Mouse (Mus musculus) heart, embryonic 15.5 days (tissue): ENCODE results near the gene Fam166b. TPM values are rescaled to one million over a fixed set of nuclear protein-coding genes. Genes with fewer than 3 reads are reported as not detected.

Source experiments
- ATAC-seq: fragments of 200-750 bp; cut with Nextera tagmentation; replicated peaks from 2 replicates; pipeline ENCODE4 v1.8.0; 2017; ENCODE audit warnings: low read depth, moderate TSS enrichment; ENCODE audit not compliant: insufficient number of reproducible peaks, insufficient read depth, low FRiP score
- H3K27ac ChIP-seq: fragments of 300-500 bp; sonication (generic); 2 replicates; pipeline ENCODE4 v1.5.1; 2015; ENCODE audit warnings: mild to moderate bottlenecking, inconsistent platforms
- H3K27me3 ChIP-seq: fragments of 300-500 bp; sonication (generic); 2 replicates; pipeline ENCODE4 v1.6.1; 2015; ENCODE audit warnings: inconsistent platforms
- H3K36me3 ChIP-seq: fragments of 300-500 bp; sonication (generic); 2 replicates; pipeline ENCODE4 v1.6.1; 2015; ENCODE audit warnings: mild to moderate bottlenecking, inconsistent platforms
- H3K4me1 ChIP-seq: fragments of 300-500 bp; sonication (generic); replicated peaks from 2 replicates; pipeline ENCODE4 v1.6.1; 2015; ENCODE audit warnings: inconsistent platforms
- H3K4me2 ChIP-seq: fragments of 300-500 bp; sonication (generic); 2 replicates; pipeline ENCODE4 v1.6.1; 2015; ENCODE audit warnings: inconsistent platforms, mild to moderate bottlenecking, moderate library complexity
- H3K4me3 ChIP-seq: fragments of 300-500 bp; sonication (generic); 2 replicates; pipeline ENCODE4 v1.5.1; 2015; ENCODE audit warnings: mild to moderate bottlenecking, inconsistent platforms
- H3K9ac ChIP-seq: fragments of 300-500 bp; sonication (generic); 2 replicates; pipeline ENCODE4 v1.6.1; 2015; ENCODE audit warnings: mild to moderate bottlenecking, inconsistent platforms
- H3K9me3 ChIP-seq: fragments of 300-500 bp; sonication (generic); replicated peaks from 2 replicates; pipeline ENCODE4 v1.6.1; 2016; ENCODE audit warnings: inconsistent platforms
- WGBS: fragments of 180-500 bp; shearing (Covaris S2); methylation state at CpG from one replicate; pipeline ENCODE4 v1.1.7; 2015; ENCODE audit warnings: mixed read lengths; 5-methylcytosine and 5-hydroxymethylcytosine counted together
- polyA plus RNA-seq: library from polyadenylated mRNA; unstranded; fragments of >200 nt; fragmentation: Nextera tagmentation; extraction: Ambion mirVana; gene quantifications from 2 replicates; pipeline ENCODE4 v1.2.1, GENCODE M21; 2015

Gene Fam166b
- polyA plus RNA-seq = 0.16 and 0.18 TPM in 2 replicates

- H3K36me3 ChIP-seq = peaks cover 26% of the 10 kb centered on the region
- H3K27ac ChIP-seq = no peak within 1 kb of the TSS
- no peak within 1 kb of the TSS for H3K4me3 ChIP-seq
- H3K4me2 ChIP-seq = peak within 1 kb of the TSS; percentile 36
- peaks cover 19% of the 10 kb centered on the region for H3K4me1 ChIP-seq
- H3K27me3 ChIP-seq = peaks cover 32% of the 10 kb centered on the region
- H3K9ac ChIP-seq = no peak within 1 kb of the TSS
- ATAC-seq = peak; percentile 55
- no peaks in the 10 kb centered on the region for H3K9me3 ChIP-seq
- 9% methylated on average over 10 of the region's 10 CpGs for WGBS
These were observed at the start of gene Fam166b for GRCm38 (mm10) chr4:43428946-43429345. Gene Fam166b, minus strand, starts transcription at chr4:43429134.

GRCm38 (mm10) chr4:43478534-43478858, 49.6 kb upstream of the Fam166b start:
- Histone ChIP-seq H3K27me3 (no peaks in the 10 kb centered on the region), H3K27ac (peak overlapping the region; percentile 61), H3K36me3 (no peaks in the 10 kb centered on the region), H3K9me3 (no peaks in the 10 kb centered on the region), H3K4me1 (peaks cover 13% of the 10 kb centered on the region), H3K9ac (peak overlapping the region; percentile 41; the same call in 1 of the 2 replicates), H3K4me2 (peak overlapping the region; percentile 63), H3K4me3 (peak overlapping the region; percentile 47)
- WGBS = 36% methylated on average over 8 of the region's 8 CpGs
- ATAC-seq = no peak

- H3K36me3 ChIP-seq = no peaks in the 10 kb centered on the region
- H3K27me3 ChIP-seq = no peaks in the 10 kb centered on the region
- H3K4me3 ChIP-seq = peak overlapping the region; percentile 47
- ATAC-seq = peak; percentile 86
- peaks cover 13% of the 10 kb centered on the region for H3K4me1 ChIP-seq
- peak overlapping the region; percentile 41; the same call in 1 of the 2 replicates for H3K9ac ChIP-seq
- 19% methylated on average over 11 of the region's 11 CpGs for WGBS
- peak overlapping the region; percentile 63 for H3K4me2 ChIP-seq
- H3K27ac ChIP-seq = peak overlapping the region; percentile 61
- H3K9me3 ChIP-seq = no peaks in the 10 kb centered on the region
These were observed 49.1 kb upstream of the Fam166b start for GRCm38 (mm10) chr4:43477857-43478533.

- 83% methylated on average over 6 of the region's 6 CpGs for WGBS
- H3K9me3 ChIP-seq = no peaks in the 10 kb centered on the region
- ATAC-seq = no peak
- no peak overlapping the region for H3K27ac ChIP-seq
- no peaks in the 10 kb centered on the region for H3K36me3 ChIP-seq
- H3K9ac ChIP-seq = no peak overlapping the region
- no peak overlapping the region for H3K4me3 ChIP-seq
- no peaks in the 10 kb centered on the region for H3K27me3 ChIP-seq
- H3K4me2 ChIP-seq = no peak overlapping the region
- H3K4me1 ChIP-seq = peaks cover 11% of the 10 kb centered on the region
These were observed 47.7 kb upstream of the Fam166b start for GRCm38 (mm10) chr4:43476604-43477003.

- no peak for ATAC-seq
- H3K9me3 ChIP-seq = no peaks in the 10 kb centered on the region
- no peak overlapping the region for H3K4me2 ChIP-seq
- H3K4me1 ChIP-seq = peaks cover 3% of the 10 kb centered on the region
- no peak overlapping the region for H3K27ac ChIP-seq
- no peak overlapping the region for H3K4me3 ChIP-seq
- H3K27me3 ChIP-seq = no peaks in the 10 kb centered on the region
- no peaks in the 10 kb centered on the region for H3K36me3 ChIP-seq
- no peak overlapping the region for H3K9ac ChIP-seq
- 62% methylated on average over 1 of the region's 1 CpGs for WGBS
These were observed 44.7 kb upstream of the Fam166b start for GRCm38 (mm10) chr4:43473636-43474035.

GRCm38 (mm10) chr4:43470301-43470700, 41.4 kb upstream of the Fam166b start:
- Histone ChIP-seq H3K4me3 (no peak overlapping the region), H3K4me2 (no peak overlapping the region), H3K27me3 (no peaks in the 10 kb centered on the region), H3K9me3 (no peaks in the 10 kb centered on the region), H3K27ac (no peak overlapping the region), H3K36me3 (no peaks in the 10 kb centered on the region), H3K4me1 (no peaks in the 10 kb centered on the region), H3K9ac (no peak overlapping the region)
- 88% methylated on average over 10 of the region's 10 CpGs for WGBS
- no peak for ATAC-seq

GRCm38 (mm10) chr4:43466872-43467271, 37.9 kb upstream of the Fam166b start:
- Histone ChIP-seq H3K36me3 (no peaks in the 10 kb centered on the region), H3K4me3 (no peak overlapping the region), H3K4me2 (no peak overlapping the region), H3K9me3 (no peaks in the 10 kb centered on the region), H3K4me1 (no peaks in the 10 kb centered on the region), H3K27ac (no peak overlapping the region), H3K9ac (no peak overlapping the region), H3K27me3 (no peaks in the 10 kb centered on the region)
- ATAC-seq = no peak
- 85% methylated on average over 7 of the region's 7 CpGs for WGBS

- ATAC-seq = no peak
- Histone ChIP-seq H3K4me3 (no peak overlapping the region), H3K27me3 (no peaks in the 10 kb centered on the region), H3K4me2 (no peak overlapping the region), H3K4me1 (no peaks in the 10 kb centered on the region), H3K36me3 (no peaks in the 10 kb centered on the region), H3K9me3 (no peaks in the 10 kb centered on the region), H3K27ac (no peak overlapping the region), H3K9ac (no peak overlapping the region)
- 76% methylated on average over 6 of the region's 6 CpGs for WGBS
These were observed 37.0 kb upstream of the Fam166b start for GRCm38 (mm10) chr4:43465935-43466334.

- 76% methylated on average over 5 of the region's 5 CpGs for WGBS
- no peaks in the 10 kb centered on the region for H3K27me3 ChIP-seq
- no peak overlapping the region for H3K27ac ChIP-seq
- no peak overlapping the region for H3K9ac ChIP-seq
- H3K9me3 ChIP-seq = no peaks in the 10 kb centered on the region
- H3K4me2 ChIP-seq = no peak overlapping the region
- H3K4me3 ChIP-seq = no peak overlapping the region
- no peaks in the 10 kb centered on the region for H3K4me1 ChIP-seq
- ATAC-seq = no peak
- H3K36me3 ChIP-seq = no peaks in the 10 kb centered on the region
These were observed 34.2 kb upstream of the Fam166b start for GRCm38 (mm10) chr4:43463102-43463501.

GRCm38 (mm10) chr4:43457124-43457523, 28.2 kb upstream of the Fam166b start:
- Histone ChIP-seq H3K27me3 (peaks cover 34% of the 10 kb centered on the region), H3K4me3 (no peak overlapping the region), H3K4me2 (no peak overlapping the region), H3K27ac (no peak overlapping the region), H3K9ac (no peak overlapping the region), H3K4me1 (peaks cover 22% of the 10 kb centered on the region), H3K36me3 (no peaks in the 10 kb centered on the region), H3K9me3 (no peaks in the 10 kb centered on the region)
- whole genome bisulfite sequencing = 11% methylated on average over 8 of the region's 8 CpGs
- ATAC-seq = no peak

- Histone ChIP-seq H3K4me1 (peaks cover 23% of the 10 kb centered on the region), H3K9ac (no peak overlapping the region), H3K36me3 (no peaks in the 10 kb centered on the region), H3K9me3 (no peaks in the 10 kb centered on the region), H3K4me3 (no peak overlapping the region), H3K27me3 (peaks cover 34% of the 10 kb centered on the region), H3K4me2 (no peak overlapping the region), H3K27ac (no peak overlapping the region)
- 23% methylated on average over 4 of the region's 4 CpGs for WGBS
- ATAC-seq = no peak
These were observed 27.5 kb upstream of the Fam166b start for GRCm38 (mm10) chr4:43456470-43456869.
